Mouse (Mus musculus) left cerebral cortex, adult 8-10 months (tissue): ENCODE results near the gene Erich3. TPM values are rescaled to one million over a fixed set of nuclear protein-coding genes. Genes with fewer than 3 reads are reported as not detected.

Experiments
- DNase-seq, 2 experiments: peaks; one replicate each; pipeline ENCODE4 v3.0.0; 2022; ENCODE audit warnings: low spot score in 2 of 2
- total RNA-seq, 4 experiments: library from RNA; stranded (reverse); gene quantifications; 2 replicates each; pipeline ENCODE4 v1.2.4; 2022

Gene Erich3
- total RNA-seq, 4 experiments from 2014 or later, result 13.9 to 16.2 (median 14.9) TPM

- DNase-seq, result no peak
These were observed 9.7 kb downstream of the Erich3 start for GRCm38 (mm10) chr3:154673326-154673725.

GRCm38 (mm10) chr3:154682570-154682969 is 18.9 kb downstream of the Erich3 start:
- no peak for DNase-seq

GRCm38 (mm10) chr3:154683667-154684066 is 20.0 kb downstream of the Erich3 start:
- DNase-seq, result no peak

DNA sequence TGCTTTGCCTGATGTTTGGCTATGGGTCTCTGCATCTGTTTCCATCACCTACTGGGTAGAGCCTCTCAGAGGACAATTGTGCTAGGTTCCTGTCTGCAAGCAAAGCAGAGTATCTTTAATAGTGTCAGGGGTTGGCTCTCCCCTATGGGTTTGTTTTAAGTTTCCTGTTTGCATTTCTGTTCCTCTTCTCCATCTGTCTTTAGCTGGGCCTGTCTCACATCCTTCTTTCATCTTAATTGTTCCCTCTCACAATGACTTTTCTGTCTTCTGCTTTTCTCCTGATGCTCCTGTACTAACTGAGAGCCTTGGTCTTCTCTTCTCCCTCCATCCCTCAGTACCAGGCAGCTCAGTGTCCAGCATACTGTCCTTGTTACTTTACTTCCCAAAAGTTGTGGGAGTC is 26.6 kb downstream of the Erich3 start:
- DNase-seq, result no peak

GRCm38 (mm10) chr3:154691897-154692571 is 28.4 kb downstream of the Erich3 start:
- peak; percentile 75 to 95 for DNase-seq

DNA sequence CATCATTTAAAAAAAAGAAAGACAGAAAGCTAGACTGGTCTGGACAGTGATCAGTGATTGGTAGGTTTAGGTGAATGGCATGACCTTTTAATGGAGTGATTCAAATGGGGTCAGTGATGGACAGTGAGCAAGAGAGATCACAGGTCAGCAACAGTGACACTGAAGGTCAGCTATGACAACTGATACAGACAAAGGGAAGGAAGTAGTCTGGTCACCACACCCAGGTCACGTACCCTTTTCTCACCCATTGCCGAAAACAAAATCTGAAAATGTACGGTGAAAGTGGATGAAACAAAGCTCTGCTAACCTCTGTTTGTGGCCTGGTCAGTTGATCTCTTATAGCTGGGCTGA is 28.9 kb downstream of the Erich3 start:
- no peak for DNase-seq

DNA sequence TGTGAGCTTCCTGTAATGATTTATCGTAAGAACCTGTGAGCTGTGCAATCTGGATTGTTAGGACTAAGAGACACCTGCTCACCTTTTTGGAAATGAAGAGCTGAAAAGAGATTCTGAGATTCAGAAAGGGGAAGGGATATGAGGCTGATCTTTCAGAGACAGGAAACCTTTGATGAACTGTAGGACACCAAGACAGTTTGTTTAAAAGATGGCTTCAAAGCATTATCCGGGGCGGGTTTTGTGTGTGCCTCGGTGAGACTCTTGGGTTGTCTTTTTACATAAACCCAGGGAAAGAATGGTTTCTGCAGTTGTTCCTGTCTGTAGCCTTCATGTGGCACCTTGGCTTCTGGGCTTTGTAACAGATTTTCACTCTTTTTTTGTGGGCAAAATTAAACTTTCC is 30.2 kb downstream of the Erich3 start:
- DNase-seq, result no peak

- no peak for DNase-seq
These were observed 33.0 kb downstream of the Erich3 start for GRCm38 (mm10) chr3:154696611-154697010.

GRCm38 (mm10) chr3:154698907-154699306 is 35.2 kb downstream of the Erich3 start:
- peak in 1 of 2 experiments; percentile 39 for DNase-seq

DNA sequence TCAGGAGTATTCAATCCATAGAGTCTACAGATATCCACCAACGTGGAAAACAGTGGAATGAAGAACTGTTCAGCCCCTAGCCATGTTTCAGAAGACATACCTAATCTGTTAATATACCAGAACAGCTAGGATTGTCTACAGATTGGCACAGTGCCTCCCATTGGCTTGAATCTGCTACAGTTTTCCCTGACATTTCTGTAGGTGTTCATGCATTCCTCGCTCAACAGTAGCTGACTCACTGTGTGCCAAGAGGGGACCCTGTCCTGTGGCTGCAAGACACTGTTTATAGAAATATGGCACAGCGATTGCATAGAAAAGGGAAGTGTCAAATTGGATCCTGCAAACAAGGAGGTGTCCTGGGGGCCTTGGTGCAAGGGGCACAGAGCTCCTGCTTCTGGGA is 36.6 kb downstream of the Erich3 start:
- DNase-seq, result no peak

GRCm38 (mm10) chr3:154700735-154701134 is 37.1 kb downstream of the Erich3 start:
- DNase-seq, result no peak

- DNase-seq, result no peak
These were observed 41.1 kb downstream of the Erich3 start for GRCm38 (mm10) chr3:154704755-154705154.

DNA sequence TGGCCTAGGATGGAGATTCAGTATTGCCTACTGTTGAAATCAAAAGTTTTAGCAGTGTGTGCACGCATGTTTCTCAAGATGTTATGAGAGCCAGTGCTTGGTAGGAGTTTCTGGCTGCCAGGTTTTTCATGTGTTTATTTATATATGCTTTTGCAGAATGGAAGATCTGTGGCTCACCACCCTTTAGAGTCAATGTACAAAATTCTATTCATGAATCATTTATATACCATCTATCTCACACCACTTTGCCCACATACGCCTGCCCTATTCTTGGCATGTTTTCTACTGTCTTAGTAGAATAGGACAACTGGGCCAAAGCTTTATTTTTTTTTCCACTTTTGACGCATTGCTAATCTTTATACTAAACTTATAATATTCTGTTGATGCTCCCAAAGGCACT is 44.5 kb downstream of the Erich3 start:
- DNase-seq, result peak in 1 of 2 experiments; percentile 65

DNA sequence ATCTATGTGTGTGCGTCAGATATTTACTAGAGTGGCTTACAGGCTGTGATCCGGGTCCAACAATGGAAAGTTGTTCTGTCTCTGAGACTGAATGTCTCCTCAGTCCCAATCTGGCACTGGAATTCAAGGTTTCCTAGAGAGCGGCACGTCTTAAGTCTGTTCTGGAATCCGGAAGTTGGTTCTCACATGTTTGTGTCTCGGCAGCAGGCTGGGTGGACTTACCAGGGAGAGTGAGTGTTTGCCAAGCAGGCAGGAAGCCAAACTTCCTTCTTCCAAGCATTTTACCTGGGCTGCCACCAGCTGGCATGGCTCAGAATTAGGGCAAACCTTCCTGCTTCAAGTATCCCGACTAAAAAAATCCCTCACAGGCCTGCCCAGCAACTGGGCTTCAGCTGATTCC is 59.5 kb downstream of the Erich3 start:
- no peak for DNase-seq

DNA sequence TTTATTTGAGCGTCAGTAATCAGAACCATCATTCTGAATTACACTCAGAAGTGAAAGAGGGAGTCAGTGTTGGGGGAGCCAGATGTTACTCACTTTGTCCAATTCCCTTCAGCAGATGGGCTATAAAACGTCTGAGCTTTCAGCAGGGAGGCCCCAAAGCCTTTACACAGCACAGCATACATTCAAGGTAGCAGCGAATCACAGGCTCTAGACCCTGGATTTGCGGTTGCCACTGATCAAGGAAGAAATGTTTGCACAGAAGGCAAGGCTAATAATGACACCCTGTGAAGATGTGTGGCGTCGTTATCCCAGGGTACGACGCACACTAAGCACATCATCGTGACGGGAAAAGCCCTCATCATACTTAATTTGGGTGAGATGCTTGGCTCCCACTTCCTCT is 67.8 kb downstream of the Erich3 start:
- no peak for DNase-seq

DNA sequence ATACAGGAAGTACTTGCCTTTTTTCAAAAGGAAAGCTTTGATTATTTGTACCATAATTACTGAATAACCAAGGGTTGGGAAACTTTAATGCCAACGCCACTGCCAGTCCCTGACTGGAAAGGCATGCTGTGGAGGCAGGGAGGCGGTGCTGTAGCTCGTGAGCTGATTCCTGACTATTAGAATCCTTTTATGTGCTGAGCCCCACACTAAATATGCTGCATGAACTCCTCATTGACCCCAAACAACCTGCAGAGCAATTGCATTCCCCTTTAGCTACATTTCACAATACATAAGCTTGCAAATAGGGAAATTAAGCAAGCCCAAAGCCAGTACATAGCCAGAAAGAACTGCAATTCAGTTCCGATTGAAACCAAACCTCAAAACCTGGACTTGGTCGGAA is 77.8 kb downstream of the Erich3 start:
- DNase-seq, result no peak

- DNase-seq, result no peak
These were observed 79.3 kb downstream of the Erich3 start for GRCm38 (mm10) chr3:154742927-154743326.

GRCm38 (mm10) chr3:154744317-154744716 is 80.7 kb downstream of the Erich3 start:
- no peak for DNase-seq

DNA sequence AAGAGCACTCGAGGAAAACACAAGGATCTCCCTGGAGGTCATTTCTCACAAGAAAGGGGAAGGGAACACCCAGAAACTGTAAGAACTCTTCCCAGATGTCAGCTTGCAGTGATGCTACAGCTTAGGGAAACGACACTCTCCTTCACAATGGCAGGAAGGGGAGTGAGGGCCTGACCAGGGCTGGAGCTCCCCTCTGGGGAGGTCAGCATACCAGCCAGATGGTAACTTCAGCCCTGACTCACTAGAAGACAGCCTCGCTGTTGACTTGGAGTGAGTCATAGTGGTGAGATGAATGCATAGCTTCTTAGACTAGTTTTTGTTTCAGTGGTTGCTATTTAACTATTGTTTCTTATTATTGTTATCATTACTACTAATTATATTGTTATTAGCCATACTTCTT is 90.8 kb downstream of the Erich3 start:
- no peak for DNase-seq

GRCm38 (mm10) chr3:154755225-154755624 is 91.6 kb downstream of the Erich3 start:
- DNase-seq, result no peak

DNA sequence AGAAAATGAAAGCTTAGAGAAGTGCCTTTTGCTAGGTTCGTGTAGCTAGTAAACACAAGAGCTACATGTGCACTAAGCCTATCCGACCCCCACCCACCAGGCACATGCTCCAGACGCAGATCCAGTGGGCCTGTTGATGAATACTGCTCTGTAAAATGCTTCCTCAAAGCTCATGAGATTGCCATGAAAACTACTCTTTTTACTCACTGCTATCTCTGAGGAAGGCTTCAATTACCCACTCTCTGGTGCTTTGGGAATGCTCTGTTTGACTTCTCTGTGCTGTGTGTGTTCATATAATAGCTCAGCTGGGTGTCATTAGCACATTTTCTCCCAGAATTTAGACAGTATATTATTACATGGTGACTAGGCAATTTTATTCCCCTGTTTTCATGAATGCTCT is 94.4 kb downstream of the Erich3 start:
- DNase-seq, result no peak

- DNase-seq, result no peak
These were observed 97.4 kb downstream of the Erich3 start for GRCm38 (mm10) chr3:154761108-154761507.

DNA sequence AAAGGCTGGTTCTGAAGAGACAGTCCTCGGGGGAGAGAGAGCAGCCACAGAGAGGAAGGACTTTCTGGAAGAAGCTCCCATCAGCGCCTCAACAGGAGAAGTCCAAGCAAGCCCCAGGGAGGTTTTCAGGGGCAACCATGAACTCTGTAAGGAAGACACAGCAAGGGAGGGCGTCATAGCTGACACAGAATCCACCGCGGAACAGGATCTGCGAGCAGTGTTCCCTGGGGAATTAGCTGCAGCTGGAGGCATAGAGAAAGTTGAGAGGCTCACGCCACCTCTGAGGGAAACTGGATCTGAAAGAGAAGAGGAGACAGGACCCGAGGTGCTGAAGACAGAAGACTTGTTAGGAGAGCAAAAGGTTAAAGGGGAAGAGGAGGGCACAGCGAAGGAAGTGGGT is 99.7 kb downstream of the Erich3 start:
- no peak for DNase-seq

- no peak for DNase-seq
These were observed 100.5 kb downstream of the Erich3 start for GRCm38 (mm10) chr3:154764115-154764514.
